Mouse (Mus musculus) kidney, adult 9 months (tissue): ENCODE measurements around the gene Chd4.
"Not testable (repeated sequence)": the region's sequence is repeated elsewhere in the genome, so short reads cannot be mapped to it uniquely, and the experiment has no call there.

ENCODE experiments used
- DNase-seq: peaks from one replicate; pipeline ENCODE4 v3.0.0; 2022

Chd4 gene

GRCm38 (mm10) chr6:125095391-125096278 lies at the start of gene Chd4:
TSS of gene Chd4 (plus strand) at chr6:125095981.
- peak; percentile 96 for DNase-seq

- peak; percentile 84 for DNase-seq
Measured at GRCm38 (mm10) chr6:125046691-125047090, 49.1 kb upstream of the Chd4 start.

GRCm38 (mm10) chr6:125049678-125050077 lies 46.1 kb upstream of the Chd4 start, which contains the start of gene Acrbp:
TSS of gene Acrbp (plus strand) at chr6:125049689.
- DNase-seq: no peak

- no peak for DNase-seq
Measured at GRCm38 (mm10) chr6:125051237-125051636, 44.5 kb upstream of the Chd4 start.

- no peak for DNase-seq
Measured at GRCm38 (mm10) chr6:125061493-125061892, 34.3 kb upstream of the Chd4 start.

GRCm38 (mm10) chr6:125062511-125062910 lies 33.3 kb upstream of the Chd4 start:
- no peak for DNase-seq

- peak; percentile 33 for DNase-seq
Measured at GRCm38 (mm10) chr6:125063906-125064305, 31.9 kb upstream of the Chd4 start.

GRCm38 (mm10) chr6:125065223-125065622 lies 30.6 kb upstream of the Chd4 start:
- not testable (repeated sequence) for DNase-seq

GRCm38 (mm10) chr6:125067571-125067995 lies 28.2 kb upstream of the Chd4 start, which contains the start of gene Lpar5:
TSS of gene Lpar5 (plus strand) at chr6:125067920.
- no peak for DNase-seq

- DNase-seq: no peak
Measured at GRCm38 (mm10) chr6:125071170-125071895, 24.4 kb upstream of the Chd4 start.

GRCm38 (mm10) chr6:125071896-125072279 lies 23.9 kb upstream of the Chd4 start:
- DNase-seq: no peak

GRCm38 (mm10) chr6:125073825-125074224 lies 22.0 kb upstream of the Chd4 start:
- DNase-seq: no peak

GRCm38 (mm10) chr6:125081394-125081793 lies 14.4 kb upstream of the Chd4 start:
- DNase-seq: no peak

- DNase-seq: peak; percentile 94
Measured at GRCm38 (mm10) chr6:125081797-125082560, 13.8 kb upstream of the Chd4 start.

- DNase-seq: no peak
Measured at GRCm38 (mm10) chr6:125082801-125083386, 12.9 kb upstream of the Chd4 start.

GRCm38 (mm10) chr6:125084424-125084823 lies 11.4 kb upstream of the Chd4 start:
- peak; percentile 84 for DNase-seq

GRCm38 (mm10) chr6:125087937-125088336 lies 7.8 kb upstream of the Chd4 start:
- DNase-seq: no peak

- DNase-seq: peak; percentile 95
Measured at GRCm38 (mm10) chr6:125088561-125089321, 7.0 kb upstream of the Chd4 start.

- DNase-seq: peak; percentile 87
Measured at GRCm38 (mm10) chr6:125089521-125090321, 6.1 kb upstream of the Chd4 start.

- DNase-seq: no peak
Measured at GRCm38 (mm10) chr6:125090341-125091085, 5.3 kb upstream of the Chd4 start.
